Mouse (Mus musculus) kidney, adult 2 months (tissue): ENCODE measurements at regions not wholly inside any gene's neighbourhood (a gene's known extent, or its start where the extent isn't known, plus 50 kb on each side); places are given as distances from the start of the nearest gene placed in this dataset.

Experiments used
- CTCF ChIP-seq: fragments of 200-500 bp; conservative IDR thresholded peaks from 2 replicates; pipeline ENCODE4 v1.5.1; 2011; ENCODE audit warnings: low read depth, mild to moderate bottlenecking, control low read depth, low read length, moderate library complexity, mixed read lengths; ENCODE audit not compliant: insufficient read depth, insufficient read length
- POLR2A ChIP-seq: fragments of 200-500 bp; IDR thresholded peaks from one replicate; pipeline ENCODE4 v1.6.1; 2011; ENCODE audit warnings: low read depth, low read length, control low read depth

DNA sequence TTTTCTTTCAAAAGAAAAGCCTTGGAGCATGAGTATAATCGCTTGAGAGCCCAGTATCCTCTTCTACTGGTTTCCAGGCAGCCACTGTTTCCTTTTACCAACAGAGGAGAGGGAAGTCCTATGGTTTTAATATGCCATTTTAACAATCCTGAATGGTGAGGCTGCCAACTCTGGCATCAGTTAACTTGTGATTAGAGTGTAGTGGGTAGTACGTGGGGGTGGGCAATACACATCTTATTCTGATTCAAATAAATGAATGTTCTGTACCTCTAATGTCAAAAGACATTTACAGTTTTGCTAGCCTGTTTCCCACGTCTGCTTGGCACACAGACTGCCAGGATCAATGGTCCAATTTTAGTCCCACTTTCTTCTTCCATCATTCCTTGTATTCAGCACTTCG lies 624.9 kb downstream of the H2al1n start:
- no peak for TF ChIP-seq CTCF
- TF ChIP-seq POLR2A, result no peak
